Mouse (Mus musculus) liver, postnatal 0 days (tissue): ENCODE data around the gene Tmem161a.

Experiments
- CTCF ChIP-seq: sonication (generic); IDR thresholded peaks from 2 replicates; pipeline ENCODE4 v1.5.1; 2016; ENCODE audit warnings: antibody characterized with exemption, low read depth
- EP300 ChIP-seq: IDR thresholded peaks from 2 replicates; pipeline ENCODE4 v1.6.1; 2016; ENCODE audit warnings: antibody characterized with exemption, low read depth, mild to moderate bottlenecking

DNA sequence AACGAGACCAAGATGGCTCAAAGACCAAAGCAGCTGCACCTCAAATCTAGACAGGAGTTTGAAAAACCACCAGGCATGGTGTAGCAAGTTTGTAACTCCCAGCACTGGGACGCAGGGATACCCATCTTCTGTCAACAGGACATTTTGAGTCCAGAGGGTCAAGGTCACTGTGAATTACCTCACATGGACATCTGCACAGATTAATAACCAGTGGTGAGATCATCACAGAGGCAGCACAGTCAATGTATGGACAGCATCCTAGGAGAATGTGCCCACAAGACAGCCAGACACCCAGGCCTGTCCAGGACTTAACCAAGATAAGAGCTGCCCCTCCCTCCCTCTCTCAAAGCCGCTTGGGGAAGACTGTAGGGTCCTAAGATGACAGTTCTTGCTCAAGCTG, 2.0 kb upstream of the Tmem161a start:
- TF ChIP-seq CTCF (no peak), EP300 (0 out of 2 replicates have a peak, but pooled peaks have one; percentile 31)
